Mouse (Mus musculus) 416B (cell line): ENCODE results near the gene Ubxn4.
"Not testable (repeated sequence)": the region's sequence is repeated elsewhere in the genome, so short reads cannot be mapped to it uniquely, and the experiment has no call there.

Source experiments
- DNase-seq: peaks from one replicate; pipeline ENCODE4 v3.0.0; 2011; ENCODE audit warnings: low read depth

Ubxn4 gene

DNA sequence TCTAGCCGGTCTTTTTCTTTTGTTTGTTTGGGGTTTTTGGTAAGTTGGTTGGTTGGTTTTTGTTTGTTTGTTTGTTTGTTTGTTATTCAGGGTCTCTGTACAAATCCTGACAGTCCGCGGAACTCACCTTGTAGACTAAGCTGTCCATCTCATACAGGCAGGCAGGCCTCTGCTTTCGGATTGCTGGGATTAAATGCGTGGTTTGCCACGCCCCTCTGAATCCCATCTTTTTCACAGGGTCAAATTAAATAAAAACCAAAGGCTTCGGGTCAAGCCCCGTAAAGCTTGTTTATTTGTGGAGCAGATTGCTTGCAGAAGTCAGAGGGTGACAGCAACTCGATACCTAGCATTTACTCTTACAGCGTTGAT lies at the start of gene Ubxn4:
TSS of gene Ubxn4 (plus strand) at position 338 of the 369 bp plus-strand sequence.
- DNase-seq, result no peak

DNA sequence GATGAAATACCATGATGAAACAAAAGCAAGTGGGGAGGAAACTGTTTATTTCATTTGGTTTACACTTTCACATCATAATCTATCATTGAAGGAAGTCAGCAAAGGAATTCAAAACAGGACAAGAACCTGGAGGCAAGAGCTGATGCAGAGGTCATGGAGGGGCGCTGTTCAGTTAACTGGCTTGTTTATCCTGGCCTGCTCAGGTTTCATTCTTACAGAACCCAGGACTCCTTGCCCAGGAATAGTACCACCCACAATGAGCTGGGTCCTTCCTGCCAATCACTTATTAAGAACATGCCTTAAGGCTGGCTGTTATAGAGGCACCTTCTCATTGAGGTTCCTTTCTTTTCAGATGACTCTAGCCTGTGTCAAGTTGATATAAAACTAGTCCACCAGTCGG lies 49.8 kb upstream of the Ubxn4 start:
- no peak for DNase-seq

DNA sequence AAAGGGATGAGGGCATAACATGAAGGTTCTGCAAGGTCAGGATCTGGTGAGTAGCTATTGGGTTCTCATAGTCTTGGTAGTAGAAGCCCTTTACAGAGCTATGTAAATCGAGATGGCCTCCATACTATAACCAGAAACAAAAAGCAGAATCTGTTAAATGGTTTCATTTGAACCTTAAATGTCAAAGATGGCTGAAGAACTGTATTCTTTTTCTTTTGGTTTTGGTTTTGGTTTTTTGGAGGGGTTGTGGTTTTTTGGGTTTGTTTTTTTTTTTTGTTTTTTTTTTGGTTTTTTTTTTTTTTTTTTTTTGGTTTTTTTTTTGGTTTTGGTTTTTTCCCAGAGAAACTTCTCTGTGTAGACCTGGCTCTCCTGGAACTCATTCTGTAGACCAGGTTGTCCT lies 46.4 kb upstream of the Ubxn4 start:
- no peak for DNase-seq

- DNase-seq, result peak; percentile 73
These were observed 30.5 kb upstream of the Ubxn4 start for GRCm38 (mm10) chr1:128213261-128213660.

DNA sequence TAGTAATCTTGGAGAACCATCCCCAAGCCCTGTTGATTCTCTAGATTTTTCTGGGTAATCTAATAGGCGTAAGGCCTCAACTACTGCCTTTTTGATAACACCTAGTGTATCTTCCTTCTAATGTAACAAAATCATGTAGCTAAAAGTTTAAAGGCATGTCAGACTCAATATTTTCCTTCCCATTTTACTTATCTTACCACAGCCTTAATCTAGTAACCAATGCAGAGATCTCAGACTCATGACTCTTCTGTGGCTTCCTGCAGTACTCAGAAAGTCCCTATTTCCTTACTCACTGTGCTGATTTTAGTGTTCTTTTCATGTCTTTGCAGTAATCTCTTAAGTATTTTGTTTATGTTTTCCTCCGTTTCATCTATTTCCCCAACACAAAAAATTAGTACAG lies 21.9 kb upstream of the Ubxn4 start:
- peak; percentile 44 for DNase-seq

GRCm38 (mm10) chr1:128223304-128223703 lies 20.5 kb upstream of the Ubxn4 start:
- no peak for DNase-seq

GRCm38 (mm10) chr1:128235181-128235580 lies 8.6 kb upstream of the Ubxn4 start:
- no peak for DNase-seq

DNA sequence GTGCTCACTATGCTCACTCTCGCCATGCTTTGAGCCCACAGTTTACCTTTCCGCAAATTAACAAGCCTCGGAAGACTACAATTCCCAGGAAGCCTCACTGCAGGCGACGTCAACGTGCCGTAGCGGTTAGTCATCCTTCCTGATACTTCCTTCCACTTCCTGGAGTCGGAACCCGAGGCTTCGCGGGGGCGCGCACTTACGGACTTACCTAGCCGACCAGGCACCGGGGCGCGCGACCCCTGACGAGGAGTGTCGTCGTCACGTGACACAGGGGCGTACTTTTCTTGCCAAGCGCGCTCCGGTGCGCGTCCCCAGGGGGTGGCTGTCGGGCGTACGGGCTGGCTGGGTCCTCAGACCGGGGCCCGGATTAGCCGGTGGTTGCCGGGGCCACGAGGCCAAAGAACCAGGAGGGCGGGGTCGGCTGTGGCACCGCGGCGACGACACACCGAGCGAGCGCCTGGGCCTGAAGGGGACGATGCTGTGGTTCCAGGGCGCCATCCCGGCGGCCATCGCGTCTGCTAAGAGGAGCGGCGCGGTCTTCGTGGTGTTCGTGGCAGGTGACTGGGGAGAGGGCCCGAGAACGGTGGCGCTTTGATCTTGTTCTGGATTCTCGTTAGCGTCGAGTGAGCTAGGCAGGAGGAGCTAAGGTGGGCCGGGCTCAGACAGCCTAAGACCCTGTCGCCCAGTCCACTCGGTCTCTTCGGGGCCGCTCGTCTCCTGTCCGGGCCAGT lies 397 bp downstream of the Ubxn4 start:
- peak; percentile 99 for DNase-seq

- peak; percentile 82 for DNase-seq
These were observed 1.1 kb downstream of the Ubxn4 start for GRCm38 (mm10) chr1:128244727-128245355.

GRCm38 (mm10) chr1:128267061-128267460 lies 23.3 kb downstream of the Ubxn4 start:
- DNase-seq, result not testable (repeated sequence)

GRCm38 (mm10) chr1:128270731-128271130 lies 27.0 kb downstream of the Ubxn4 start:
- no peak for DNase-seq

DNA sequence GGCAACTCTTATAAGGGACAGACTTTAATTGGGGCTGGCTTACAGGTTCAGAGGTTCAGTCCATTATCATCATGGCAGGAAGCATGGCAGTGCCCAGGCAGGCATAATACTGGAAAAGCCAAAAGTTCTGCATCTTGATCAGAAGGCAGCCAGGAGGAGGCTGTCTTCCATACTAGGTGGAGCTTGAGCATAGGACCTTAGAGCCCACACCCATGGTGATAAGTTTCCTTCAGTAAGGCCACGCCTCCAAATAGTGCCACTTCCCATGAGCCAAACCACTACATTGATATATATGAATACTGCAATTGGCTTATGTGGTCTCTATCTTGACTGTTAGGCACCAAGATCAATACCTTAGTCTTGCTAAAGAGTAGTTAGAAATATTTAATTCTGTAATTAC lies 32.1 kb downstream of the Ubxn4 start:
- DNase-seq, result no peak

- DNase-seq, result no peak
These were observed 34.8 kb downstream of the Ubxn4 start for GRCm38 (mm10) chr1:128278563-128278962.

GRCm38 (mm10) chr1:128281753-128282152 lies 38.0 kb downstream of the Ubxn4 start:
- peak; percentile 36 for DNase-seq

- peak; percentile 19 for DNase-seq
These were observed 39.2 kb downstream of the Ubxn4 start for GRCm38 (mm10) chr1:128282924-128283323.

DNA sequence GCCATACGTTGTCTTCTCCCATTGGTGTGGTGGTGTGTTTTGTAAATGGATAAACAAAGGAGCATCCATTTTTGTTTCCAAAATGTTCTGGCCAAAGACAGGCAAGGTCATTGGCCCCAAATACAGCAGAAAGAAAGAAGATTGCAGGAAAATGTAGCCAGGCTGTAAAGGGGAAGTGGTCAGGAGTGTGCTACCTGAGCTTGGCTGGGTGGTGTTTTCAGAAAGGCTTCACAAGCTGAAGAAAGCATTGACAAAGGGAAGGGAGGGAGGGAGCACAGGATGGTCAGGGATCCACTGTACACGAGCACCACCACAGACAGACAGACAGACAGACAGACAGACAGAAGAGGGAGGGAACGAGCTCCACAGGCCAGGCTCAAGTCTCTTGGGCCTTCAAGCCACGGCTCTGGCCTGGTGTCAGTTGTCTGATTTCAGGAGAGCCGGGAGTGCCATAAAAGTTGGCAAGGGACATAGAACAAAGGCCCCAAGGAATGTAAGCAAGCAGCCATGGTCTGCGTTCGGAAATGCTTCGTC lies 40.5 kb downstream of the Ubxn4 start:
- peak; percentile 15 for DNase-seq

- no peak for DNase-seq
These were observed 41.4 kb downstream of the Ubxn4 start for GRCm38 (mm10) chr1:128285136-128285535.

GRCm38 (mm10) chr1:128290295-128290694 lies 46.5 kb downstream of the Ubxn4 start:
- DNase-seq, result no peak

GRCm38 (mm10) chr1:128293524-128293923 lies 49.8 kb downstream of the Ubxn4 start:
- DNase-seq, result no peak

DNA sequence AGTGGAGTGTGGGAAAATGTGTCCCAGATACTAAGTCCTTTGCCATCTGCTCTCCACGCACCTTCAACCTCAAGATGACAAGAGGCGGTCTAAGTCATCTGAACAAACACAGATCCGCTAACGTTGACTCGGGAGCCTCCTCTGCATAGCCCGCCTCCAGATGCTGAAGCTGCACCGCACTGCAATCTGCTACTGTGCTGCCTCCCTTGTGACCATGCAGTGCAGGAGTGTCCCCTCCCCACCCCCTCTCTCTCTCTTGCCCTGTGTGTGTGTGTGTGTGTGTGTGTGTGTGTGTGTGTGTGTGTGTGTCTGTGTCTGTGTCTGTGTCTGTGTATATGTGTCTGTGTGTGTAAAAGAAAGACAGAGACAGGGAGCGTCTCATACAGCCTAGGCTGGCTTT lies 51.5 kb downstream of the Ubxn4 start:
- no peak for DNase-seq

- no peak for DNase-seq
These were observed 52.2 kb downstream of the Ubxn4 start for GRCm38 (mm10) chr1:128295717-128296528.

GRCm38 (mm10) chr1:128303900-128304299 lies 60.1 kb downstream of the Ubxn4 start:
- no peak for DNase-seq

GRCm38 (mm10) chr1:128309043-128309442 lies 65.3 kb downstream of the Ubxn4 start:
- no peak for DNase-seq
